Mouse (Mus musculus) liver, embryonic 14.5 days (tissue): ENCODE results near the gene Ngdn. TPM values are rescaled to one million over a fixed set of nuclear protein-coding genes. Genes with fewer than 3 reads are reported as not detected.
A peak's percentile ranks its signal among the peaks of the same experiment; 100 is the strongest.
"Not testable (repeated sequence)": the region's sequence is repeated elsewhere in the genome, so short reads cannot be mapped to it uniquely, and the experiment has no call there.

ENCODE experiments used
- ATAC-seq: fragments of 200-750 bp; cut with Nextera tagmentation; 2 replicates; pipeline ENCODE4 v1.8.0; 2017; ENCODE audit warnings: moderate number of reproducible peaks, mild to moderate bottlenecking, moderate library complexity; ENCODE audit not compliant: insufficient read depth
- DNase-seq, 3 experiments: peaks; one replicate each; pipeline ENCODE4 v3.0.0-alpha.2; 2012 to 2013; ENCODE audit warnings: low read depth in 3 of 3, low spot score in 3 of 3
- H3K27ac ChIP-seq: fragments of 300-500 bp; sonication (generic); 2 replicates; pipeline ENCODE4 v1.5.1; 2014; ENCODE audit warnings: moderate library complexity, mild to moderate bottlenecking, control low read depth, inconsistent platforms
- H3K27me3 ChIP-seq: fragments of 300-500 bp; sonication (generic); 2 replicates; pipeline ENCODE4 v1.6.1; 2014; ENCODE audit warnings: mild to moderate bottlenecking, low read length, moderate library complexity; ENCODE audit not compliant: control insufficient read depth, insufficient read depth
- H3K36me3 ChIP-seq: fragments of 300-500 bp; sonication (generic); replicated peaks from 2 replicates; pipeline ENCODE4 v1.6.1; 2014; ENCODE audit warnings: low read depth; ENCODE audit not compliant: control insufficient read depth, insufficient read depth
- H3K4me1 ChIP-seq, 2 experiments: fragments of 200-500 bp in 1 of 2; fragments of 300-500 bp in 1 of 2; sonication (generic) in 1 of 2; replicated peaks; 2 replicates each; pipeline ENCODE4 v1.6.1; 2012 to 2014; ENCODE audit warnings: antibody characterized with exemption in 1 of 2, inconsistent platforms in 1 of 2, low read length in 1 of 2; ENCODE audit not compliant: control insufficient read depth in 2 of 2, insufficient read depth in 2 of 2
- H3K4me2 ChIP-seq: fragments of 300-500 bp; sonication (generic); 2 replicates; pipeline ENCODE4 v1.6.1; 2014; ENCODE audit warnings: low read depth, mild to moderate bottlenecking, control low read depth, moderate library complexity
- H3K4me3 ChIP-seq, 2 experiments: fragments of 200-500 bp in 1 of 2; fragments of 300-500 bp in 1 of 2; sonication (generic) in 1 of 2; 2 replicates each; pipeline ENCODE4 v1.5.1; 2012 to 2014; ENCODE audit warnings: low read depth in 2 of 2, low read length in 2 of 2, mild to moderate bottlenecking in 2 of 2, control low read depth in 1 of 2, inconsistent platforms in 1 of 2, moderate library complexity in 1 of 2; ENCODE audit not compliant: insufficient read depth in 1 of 2
- H3K9ac ChIP-seq: fragments of 300-500 bp; sonication (generic); replicated peaks from 2 replicates; pipeline ENCODE4 v1.6.1; 2014; ENCODE audit warnings: mild to moderate bottlenecking, control low read depth, moderate library complexity
- H3K9me3 ChIP-seq: fragments of 300-500 bp; sonication (generic); 2 replicates; pipeline ENCODE4 v1.6.1; 2016; ENCODE audit warnings: low read length, mixed read lengths; ENCODE audit not compliant: control insufficient read depth
- CTCF ChIP-seq: IDR thresholded peaks from 2 replicates; pipeline ENCODE4 v1.5.1; 2016; ENCODE audit warnings: antibody characterized with exemption, low read depth, control low read depth
- EP300 ChIP-seq: IDR thresholded peaks from 2 replicates; pipeline ENCODE4 v1.6.1; 2016; ENCODE audit warnings: antibody characterized with exemption, low read depth
- WGBS: fragments of 180-500 bp; shearing (Covaris S2); extraction: QIAGEN DNeasy Blood & Tissue Kit; methylation state at CpG from one replicate; pipeline ENCODE4 v1.1.7; 2014; ENCODE audit not compliant: insufficient replicate concordance; 5-methylcytosine and 5-hydroxymethylcytosine counted together
- polyA plus RNA-seq, 2 experiments: library from polyadenylated mRNA; depleted of rRNA in 1 of 2; stranded (reverse) in 1 of 2; unstranded in 1 of 2; fragments of >200 nt; fragmentation: Nextera tagmentation in 1 of 2; extraction: Ambion mirVana in 1 of 2; gene quantifications; 2 replicates each; pipeline versions ENCODE4 v1.2.1 to v1.2.3; 2012 to 2014

The Ngdn gene
- polyA plus RNA-seq, 2 experiments: 31.0 to 36.0 TPM

GRCm38 (mm10) chr14:55027251-55027650, 12.0 kb downstream of the Ngdn start:
- ATAC-seq: no peak
- Histone ChIP-seq H3K4me2 (no peak overlapping the region), H3K4me1 (0 out of 4 replicates have a peak, but pooled peaks cover 2 to 3% of the 10 kb centered on the region in 2 experiments), H3K27ac (no peak overlapping the region), H3K9me3 (no peaks in the 10 kb centered on the region), H3K9ac (no peak overlapping the region), H3K36me3 (peaks cover 8% of the 10 kb centered on the region), H3K4me3 (no peak overlapping the region), H3K27me3 (no peaks in the 10 kb centered on the region)
- TF ChIP-seq CTCF (no peak), EP300 (no peak)
- WGBS: 28% methylated on average over 5 of the region's 5 CpGs
- no peak for DNase-seq

DNA sequence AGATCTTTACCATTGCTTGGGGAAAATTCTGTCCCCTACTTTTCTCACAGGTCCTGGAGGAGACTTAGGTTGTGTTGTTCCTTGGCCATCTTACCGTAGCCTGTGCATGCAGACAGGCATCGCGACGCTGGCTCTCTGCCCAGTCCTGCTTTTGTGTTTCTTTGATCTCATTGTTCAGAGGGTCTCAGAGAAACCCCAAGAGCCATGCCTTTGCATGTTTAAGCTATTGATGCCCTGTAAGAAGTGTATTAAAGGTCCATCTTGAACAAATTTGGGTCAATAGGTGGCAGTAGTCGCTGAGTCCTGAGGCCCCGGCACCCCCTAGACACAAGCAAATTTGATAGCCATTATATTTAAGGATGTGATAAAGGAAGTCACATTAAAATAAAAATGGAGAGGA, 12.4 kb downstream of the Ngdn start:
- Histone ChIP-seq H3K4me3 (no peak overlapping the region), H3K27me3 (no peaks in the 10 kb centered on the region), H3K9ac (no peak overlapping the region), H3K4me1 (0 out of 4 replicates have a peak, but pooled peaks cover 2 to 3% of the 10 kb centered on the region in 2 experiments), H3K9me3 (no peaks in the 10 kb centered on the region), H3K4me2 (no peak overlapping the region), H3K36me3 (peaks cover 4% of the 10 kb centered on the region), H3K27ac (no peak overlapping the region)
- DNase-seq: no peak
- ATAC-seq: no peak
- TF ChIP-seq EP300 (no peak), CTCF (peak; percentile 23; the same call in 1 of the 2 replicates)
- 52% methylated on average over 6 of the region's 6 CpGs for WGBS

DNA sequence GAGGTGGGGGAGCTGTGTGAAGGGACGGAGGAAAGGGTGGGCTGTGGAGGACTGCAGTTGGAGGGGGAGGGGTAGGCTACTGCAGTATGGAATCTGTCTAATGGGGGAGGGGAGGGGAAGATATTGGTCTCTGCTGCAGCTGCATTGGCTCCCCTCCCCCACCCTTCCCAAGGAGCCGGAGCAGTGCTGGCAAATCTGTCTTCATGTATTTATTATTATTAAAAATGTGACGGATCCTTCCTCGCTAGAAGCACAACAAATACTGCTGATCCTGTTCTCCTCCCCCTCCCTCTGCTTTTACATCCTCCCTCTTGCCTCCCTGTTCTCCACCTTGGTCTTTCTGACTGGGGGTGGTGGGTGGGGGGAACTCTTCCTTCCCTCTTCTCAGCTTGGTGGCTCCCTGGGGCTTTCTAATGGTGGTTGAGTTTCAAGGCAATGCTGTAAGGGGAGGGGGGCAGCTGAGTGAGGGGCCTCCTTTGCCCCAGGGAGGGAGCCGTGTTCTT, 13.1 kb downstream of the Ngdn start:
- no peak overlapping the region for H3K9ac ChIP-seq
- no peak overlapping the region for H3K27ac ChIP-seq
- no peaks in the 10 kb centered on the region for H3K9me3 ChIP-seq
- no peak for DNase-seq
- no peak for ATAC-seq
- no peak overlapping the region for H3K4me3 ChIP-seq
- H3K36me3 ChIP-seq: peaks cover 4% of the 10 kb centered on the region
- H3K4me2 ChIP-seq: no peak overlapping the region
- WGBS: 20% methylated on average over 5 of the region's 5 CpGs
- H3K4me1 ChIP-seq: 0 out of 4 replicates have a peak, but pooled peaks cover 2 to 3% of the 10 kb centered on the region in 2 experiments
- no peak for TF ChIP-seq CTCF
- no peak for TF ChIP-seq EP300
- H3K27me3 ChIP-seq: no peaks in the 10 kb centered on the region; the same call in 1 of the 2 replicates

- TF ChIP-seq CTCF (peak; percentile 73), EP300 (peak; percentile 38; the same call in 1 of the 2 replicates)
- H3K36me3 ChIP-seq: no peaks in the 10 kb centered on the region
- 9% methylated on average over 11 of the region's 11 CpGs for WGBS
- H3K9me3 ChIP-seq: no peaks in the 10 kb centered on the region
- no peak overlapping the region for H3K4me3 ChIP-seq
- H3K27ac ChIP-seq: no peak overlapping the region
- H3K9ac ChIP-seq: no peak overlapping the region
- H3K4me1 ChIP-seq: 0 out of 4 replicates have a peak, but pooled peaks cover 2 to 3% of the 10 kb centered on the region in 2 experiments
- no peaks in the 10 kb centered on the region; the same call in 1 of the 2 replicates for H3K27me3 ChIP-seq
- DNase-seq (no peak), ATAC-seq (no peak)
- no peak overlapping the region; the same call in 1 of the 2 replicates for H3K4me2 ChIP-seq
Measured at GRCm38 (mm10) chr14:55029034-55029698, 13.9 kb downstream of the Ngdn start.

DNA sequence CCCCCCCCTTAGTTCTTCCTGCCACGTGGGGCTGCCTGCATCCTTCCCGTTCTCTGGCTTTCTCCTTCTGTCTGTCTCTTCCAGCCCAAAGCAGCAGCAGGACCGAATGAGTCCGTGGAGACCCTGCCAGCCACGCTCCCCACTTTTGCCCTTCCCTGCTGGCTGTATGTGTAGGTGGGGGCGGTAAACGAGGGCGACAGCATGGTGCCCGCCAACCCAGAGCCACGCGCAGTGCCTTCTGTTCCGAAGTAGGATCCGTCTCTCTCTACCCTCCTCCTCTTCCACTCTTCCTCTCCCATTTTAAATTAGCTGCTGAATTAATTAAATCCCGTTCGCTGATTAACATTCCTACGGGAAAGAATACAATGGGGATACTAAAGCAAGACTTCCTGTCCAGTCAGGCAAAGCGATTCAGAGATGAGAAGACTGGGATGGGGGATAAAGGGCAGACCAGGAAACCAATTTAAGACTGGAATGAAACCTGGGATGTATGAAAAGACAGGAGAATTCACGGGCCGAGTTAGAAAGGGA, 17.5 kb downstream of the Ngdn start:
- no peak for TF ChIP-seq CTCF
- TF ChIP-seq EP300: no peak
- no peak overlapping the region for H3K27ac ChIP-seq
- H3K4me3 ChIP-seq: no peak overlapping the region
- H3K9me3 ChIP-seq: no peaks in the 10 kb centered on the region
- WGBS: 52% methylated on average over 19 of the region's 19 CpGs
- no peak for ATAC-seq
- no peaks in the 10 kb centered on the region; the same call in 1 of the 2 replicates for H3K27me3 ChIP-seq
- H3K4me2 ChIP-seq: no peak overlapping the region
- DNase-seq: no peak
- no peaks in the 10 kb centered on the region for H3K36me3 ChIP-seq
- H3K4me1 ChIP-seq: 0 out of 4 replicates have a peak, but pooled peaks cover 2 to 3% of the 10 kb centered on the region in 2 experiments
- no peak overlapping the region for H3K9ac ChIP-seq

- not testable (repeated sequence) for H3K4me1 ChIP-seq, ATAC-seq, H3K27ac ChIP-seq, H3K4me2 ChIP-seq, H3K27me3 ChIP-seq, H3K9me3 ChIP-seq, H3K9ac ChIP-seq, H3K4me3 ChIP-seq, H3K36me3 ChIP-seq, DNase-seq
- WGBS: 80% methylated on average over 1 of the region's 2 CpGs
Measured at GRCm38 (mm10) chr14:55043694-55044093, 28.4 kb downstream of the Ngdn start.
